Comparison of ENCODE assay signal across 7 mouse cellular contexts in genomic region chr16:24151178-24151725, GRCm38 (mm10).
DNase-seq lines count a peak whose midpoint lies in the region; ATAC-seq lines count a peak whose summit lies in the region.

No protein-coding gene starts in this region.

- H3K36me3 ChIP-seq in forebrain, embryonic 12.5 days (replicated peaks) = no peaks in the 10 kb centered on the region

- H3K9ac ChIP-seq in forebrain, embryonic 12.5 days = no peak overlapping the region

- DNase-seq in thymus, postnatal 0 days (ENCODE audit: low spot score) = peak; percentile 66
- no peak for DNase-seq in thymus, postnatal 4 days
- DNase-seq in layer of hippocampus, adult 9-11 months = no peak
- DNase-seq in left cerebral cortex, postnatal 10 days (ENCODE audit: extremely low spot score in 1 of 2, low spot score in 2 of 2) = no peak

- no peak overlapping the region for H3K4me2 ChIP-seq in forebrain, embryonic 12.5 days

- H3K9me3 ChIP-seq in forebrain, embryonic 12.5 days = no peaks in the 10 kb centered on the region

- intact Hi-C loops in left cerebral cortex, postnatal 10 days (cut with DNase I) = no loop called here

- no peaks in the 10 kb centered on the region for H3K27me3 ChIP-seq in forebrain, embryonic 12.5 days

- H3K4me3 ChIP-seq in forebrain, embryonic 12.5 days (replicated peaks) = no peak overlapping the region

- ATAC-seq in inflammation-experienced regulatory T-cells, adult 6 months = peak; percentile 74
- ATAC-seq in monocyte, adult 5-6 weeks (replicated peaks; ENCODE audit: insufficient number of reproducible peaks, low FRiP score, low TSS enrichment, poor library complexity, severe bottlenecking) = peak; percentile 72
- no peak for ATAC-seq in forebrain, embryonic 12.5 days (ENCODE audit: low FRiP score)

- H3K27ac ChIP-seq in forebrain, embryonic 12.5 days = no peak overlapping the region

- WGBS in forebrain, embryonic 12.5 days = 81% methylated on average over 7 of the region's 7 CpGs

- H3K4me1 ChIP-seq in forebrain, embryonic 12.5 days = no peaks in the 10 kb centered on the region
